Mouse (Mus musculus): ENCODE measurements around the gene Adap1. TPM values are rescaled to one million over a fixed set of nuclear protein-coding genes. Genes with fewer than 3 reads are reported as not detected.

The Adap1 gene
- polyA plus RNA-seq, 1 experiment from 2014 or later, result 1.7 TPM

DNA sequence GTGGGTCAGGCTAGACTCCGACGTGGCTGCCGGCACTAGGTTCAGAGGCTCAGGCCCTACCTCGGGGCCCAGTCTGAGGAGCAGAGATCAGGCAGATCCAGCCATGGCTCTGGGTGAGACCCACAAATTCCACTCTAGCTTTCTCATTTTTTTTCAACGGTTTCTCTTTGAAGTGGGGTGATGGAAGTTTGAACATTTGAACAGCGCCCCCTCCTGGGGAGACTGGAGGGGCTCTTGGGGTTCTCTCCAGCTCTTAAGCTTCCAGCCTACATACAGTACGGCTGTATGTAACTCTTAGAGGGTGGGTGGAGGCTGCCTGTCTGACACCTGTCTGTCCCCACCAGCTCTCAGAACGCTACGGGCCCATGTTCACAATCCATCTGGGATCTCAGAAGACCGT lies 28.1 kb upstream of the Adap1 start:
- Histone ChIP-seq H3K4me1 (ENCODE audit: insufficient read depth, low read length) (peaks cover 4% of the 10 kb centered on the region; the same call in 1 of the 2 replicates), H3K27me3 (ENCODE audit: insufficient read depth, low read length) (peaks cover 3% of the 10 kb centered on the region; the same call in 1 of the 2 replicates), H3K9ac (replicated peaks; ENCODE audit: low read length) (no peak overlapping the region), H3K9me3 (ENCODE audit: low read length) (no peaks in the 10 kb centered on the region), H3K4me3 (ENCODE audit: low read length) (no peak overlapping the region), H3K4me2 (replicated peaks; ENCODE audit: low read depth, low read length) (no peak overlapping the region), H3K27ac (ENCODE audit: low read length) (no peak overlapping the region), H3K36me3 (ENCODE audit: insufficient read depth, low read length) (no peaks in the 10 kb centered on the region)
- ATAC-seq (ENCODE audit: low FRiP score, low TSS enrichment), result no peak
- 63% methylated on average over 10 of the region's 10 CpGs for WGBS

DNA sequence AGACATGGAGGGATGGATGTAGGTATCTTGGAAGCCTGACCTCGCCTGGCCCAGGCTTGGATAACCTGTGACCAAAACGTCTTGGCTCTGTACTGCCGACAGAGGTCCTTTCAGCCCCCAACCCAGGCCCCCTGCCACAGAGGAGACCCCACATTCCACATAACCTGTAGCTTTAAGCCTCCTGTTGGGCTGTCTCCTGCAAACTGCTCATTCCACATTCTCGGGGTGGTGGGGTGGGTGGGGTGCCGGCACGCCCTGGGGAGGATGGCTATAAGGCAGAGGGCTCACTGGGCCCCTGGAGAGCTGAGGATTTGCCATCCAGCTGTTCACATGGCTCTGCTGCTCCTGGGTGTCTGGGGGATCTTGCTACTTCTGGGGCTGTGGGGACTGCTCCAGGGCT lies 26.9 kb upstream of the Adap1 start, which contains the start of gene Cyp2w1:
Gene Cyp2w1, plus strand, starts transcription at position 301 of the 400 bp plus-strand sequence.
- H3K4me2 ChIP-seq (replicated peaks; ENCODE audit: low read depth, low read length), result no peak within 1 kb of the TSS
- H3K36me3 ChIP-seq (ENCODE audit: insufficient read depth, low read length), result no peaks in the 10 kb centered on the region
- no peak within 1 kb of the TSS for H3K9ac ChIP-seq (replicated peaks; ENCODE audit: low read length)
- no peak for ATAC-seq (ENCODE audit: low FRiP score, low TSS enrichment)
- H3K9me3 ChIP-seq (ENCODE audit: low read length), result no peaks in the 10 kb centered on the region
- H3K4me3 ChIP-seq (ENCODE audit: low read length), result no peak within 1 kb of the TSS
- WGBS, result 48% methylated on average over 6 of the region's 6 CpGs
- peaks cover 4% of the 10 kb centered on the region; the same call in 1 of the 2 replicates for H3K4me1 ChIP-seq (ENCODE audit: insufficient read depth, low read length)
- peaks cover 3% of the 10 kb centered on the region; the same call in 1 of the 2 replicates for H3K27me3 ChIP-seq (ENCODE audit: insufficient read depth, low read length)
- no peak within 1 kb of the TSS for H3K27ac ChIP-seq (ENCODE audit: low read length)

DNA sequence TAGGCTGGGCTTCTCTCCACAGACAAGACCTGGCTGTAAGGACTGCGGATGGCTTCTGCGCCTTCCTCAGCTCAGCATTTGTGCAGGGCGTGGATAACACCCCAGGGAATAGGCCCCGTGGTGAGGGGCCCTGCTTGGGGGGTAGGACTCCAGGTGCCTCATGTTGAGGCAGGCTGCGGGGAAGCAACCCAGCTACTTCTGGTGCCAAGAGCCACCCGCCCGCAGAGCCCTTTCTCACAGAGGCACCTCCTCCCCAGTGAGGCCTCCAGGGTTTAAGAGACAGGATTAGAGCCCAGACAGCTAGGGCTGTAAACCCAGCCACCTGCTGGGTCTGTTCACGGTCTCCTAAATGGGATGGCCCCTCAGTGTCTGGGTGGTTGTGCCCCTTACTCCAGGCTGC lies 26.2 kb upstream of the Adap1 start:
- Histone ChIP-seq H3K27ac (ENCODE audit: low read length) (no peak overlapping the region), H3K4me3 (ENCODE audit: low read length) (no peak overlapping the region), H3K36me3 (ENCODE audit: insufficient read depth, low read length) (no peaks in the 10 kb centered on the region), H3K4me1 (ENCODE audit: insufficient read depth, low read length) (peaks cover 4% of the 10 kb centered on the region; the same call in 1 of the 2 replicates), H3K9ac (replicated peaks; ENCODE audit: low read length) (no peak overlapping the region), H3K4me2 (replicated peaks; ENCODE audit: low read depth, low read length) (no peak overlapping the region), H3K9me3 (ENCODE audit: low read length) (no peaks in the 10 kb centered on the region), H3K27me3 (ENCODE audit: insufficient read depth, low read length) (peaks cover 3% of the 10 kb centered on the region; the same call in 1 of the 2 replicates)
- ATAC-seq (ENCODE audit: low FRiP score, low TSS enrichment), result no peak
- WGBS, result 17% methylated on average over 8 of the region's 8 CpGs

DNA sequence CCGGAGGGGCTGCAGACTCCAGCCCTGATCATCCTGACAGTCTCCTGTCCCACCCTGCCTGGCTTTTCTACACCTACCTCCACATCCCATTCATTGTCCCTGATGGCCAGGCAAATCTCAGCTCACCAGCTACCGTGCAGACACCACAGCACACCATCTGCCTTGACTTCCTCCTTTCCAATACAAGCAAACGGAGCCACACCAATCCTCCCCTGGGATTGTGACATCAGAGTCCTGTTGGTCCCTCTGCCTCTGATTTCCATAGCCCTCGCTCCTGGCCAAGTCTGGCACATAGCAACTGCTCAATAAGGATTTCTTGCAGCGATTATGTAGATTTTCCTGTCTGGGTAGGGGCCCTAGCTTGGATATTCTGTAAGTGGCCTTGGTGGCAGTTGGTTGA lies 25.7 kb upstream of the Adap1 start, which contains the start of gene Cox19:
Gene Cox19, minus strand, starts transcription at position 285 of the 400 bp plus-strand sequence.
- no peak within 1 kb of the TSS for H3K4me2 ChIP-seq (replicated peaks; ENCODE audit: low read depth, low read length)
- no peaks in the 10 kb centered on the region for H3K36me3 ChIP-seq (ENCODE audit: insufficient read depth, low read length)
- no peaks in the 10 kb centered on the region for H3K9me3 ChIP-seq (ENCODE audit: low read length)
- H3K27ac ChIP-seq (ENCODE audit: low read length), result no peak within 1 kb of the TSS
- H3K27me3 ChIP-seq (ENCODE audit: insufficient read depth, low read length), result peaks cover 3% of the 10 kb centered on the region; the same call in 1 of the 2 replicates
- ATAC-seq (ENCODE audit: low FRiP score, low TSS enrichment), result no peak
- peaks cover 4% of the 10 kb centered on the region; the same call in 1 of the 2 replicates for H3K4me1 ChIP-seq (ENCODE audit: insufficient read depth, low read length)
- H3K4me3 ChIP-seq (ENCODE audit: low read length), result no peak within 1 kb of the TSS
- 38% methylated on average over 5 of the region's 5 CpGs for WGBS
- no peak within 1 kb of the TSS for H3K9ac ChIP-seq (replicated peaks; ENCODE audit: low read length)

DNA sequence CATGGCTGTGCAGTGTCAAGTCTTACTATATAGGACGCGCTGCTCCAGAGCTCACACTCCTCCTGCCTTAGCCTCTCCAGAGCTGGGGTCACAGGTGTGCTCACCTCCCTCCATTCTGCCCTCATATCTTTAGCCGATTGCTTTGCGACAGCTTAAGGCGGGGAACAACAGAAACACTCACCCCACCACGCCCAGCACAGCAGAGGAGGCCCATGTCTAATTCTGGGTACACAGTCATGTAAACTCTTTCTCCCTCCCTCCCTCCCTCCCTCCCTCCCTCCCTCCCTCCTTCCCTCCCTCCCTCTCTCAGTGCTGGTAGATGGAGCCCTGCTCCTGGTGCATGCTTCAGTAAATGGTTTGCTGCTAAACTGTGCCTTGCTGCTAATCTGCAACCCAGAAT lies 24.3 kb upstream of the Adap1 start:
- WGBS, result 70% methylated on average over 6 of the region's 6 CpGs
- no peaks in the 10 kb centered on the region for H3K36me3 ChIP-seq (ENCODE audit: insufficient read depth, low read length)
- no peak overlapping the region for H3K4me2 ChIP-seq (replicated peaks; ENCODE audit: low read depth, low read length)
- no peak overlapping the region for H3K4me3 ChIP-seq (ENCODE audit: low read length)
- no peaks in the 10 kb centered on the region for H3K9me3 ChIP-seq (ENCODE audit: low read length)
- peaks cover 7% of the 10 kb centered on the region; the same call in 1 of the 2 replicates for H3K4me1 ChIP-seq (ENCODE audit: insufficient read depth, low read length)
- no peak overlapping the region for H3K9ac ChIP-seq (replicated peaks; ENCODE audit: low read length)
- H3K27me3 ChIP-seq (ENCODE audit: insufficient read depth, low read length), result peaks cover 3% of the 10 kb centered on the region; the same call in 1 of the 2 replicates
- no peak for ATAC-seq (ENCODE audit: low FRiP score, low TSS enrichment)
- no peak overlapping the region for H3K27ac ChIP-seq (ENCODE audit: low read length)

DNA sequence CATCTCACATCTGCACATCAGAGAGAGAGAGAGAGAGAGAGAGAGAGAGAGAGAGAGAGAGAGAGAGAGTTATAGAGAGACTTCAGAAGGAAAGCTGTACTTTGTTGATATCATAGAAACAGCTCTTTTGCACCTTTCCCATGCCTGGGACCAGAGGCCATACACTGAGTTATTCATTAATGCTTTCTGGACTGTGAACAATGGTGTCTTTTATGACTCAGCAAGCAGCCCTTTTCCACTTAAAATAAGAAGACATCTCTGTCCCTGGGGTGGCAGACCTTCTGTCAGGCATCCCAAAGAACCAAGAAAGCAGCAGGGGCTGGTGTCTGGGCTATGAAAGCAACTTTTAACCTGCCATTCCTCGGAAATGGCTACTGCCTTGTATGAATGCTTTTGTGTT lies 21.8 kb upstream of the Adap1 start:
- no peak for ATAC-seq (ENCODE audit: low FRiP score, low TSS enrichment)
- WGBS, result 73% methylated on average over 1 of the region's 1 CpGs
- no peak overlapping the region for H3K4me2 ChIP-seq (replicated peaks; ENCODE audit: low read depth, low read length)
- no peak overlapping the region for H3K4me3 ChIP-seq (ENCODE audit: low read length)
- H3K27me3 ChIP-seq (ENCODE audit: insufficient read depth, low read length), result no peaks in the 10 kb centered on the region; the same call in 1 of the 2 replicates
- peaks cover 4% of the 10 kb centered on the region; the same call in 1 of the 2 replicates for H3K36me3 ChIP-seq (ENCODE audit: insufficient read depth, low read length)
- no peaks in the 10 kb centered on the region for H3K9me3 ChIP-seq (ENCODE audit: low read length)
- peak overlapping the region; percentile 63 for H3K27ac ChIP-seq (ENCODE audit: low read length)
- peaks cover 20% of the 10 kb centered on the region for H3K4me1 ChIP-seq (ENCODE audit: insufficient read depth, low read length)
- H3K9ac ChIP-seq (replicated peaks; ENCODE audit: low read length), result 0 out of 2 replicates have a peak overlapping the region, but pooled peaks have one; percentile 7

DNA sequence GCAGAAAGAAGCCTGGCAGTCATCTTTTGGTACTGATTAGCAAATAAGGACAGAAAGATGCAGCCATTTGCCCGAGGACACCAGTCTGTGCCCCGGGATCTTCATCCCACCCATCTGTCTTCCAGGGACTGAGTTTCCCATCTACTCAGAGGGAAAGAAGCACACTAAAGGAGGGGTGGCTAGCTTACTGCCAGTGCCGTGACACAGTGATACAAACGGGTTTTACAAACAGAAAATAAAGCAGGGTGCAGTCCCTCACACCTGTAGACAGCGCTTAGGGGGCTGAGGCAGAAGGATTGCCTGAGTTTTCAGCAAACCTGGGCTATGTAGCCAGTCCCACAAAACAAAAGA lies 19.9 kb upstream of the Adap1 start:
- Histone ChIP-seq H3K4me2 (replicated peaks; ENCODE audit: low read depth, low read length) (peak overlapping the region; percentile 52), H3K4me1 (ENCODE audit: insufficient read depth, low read length) (peaks cover 17% of the 10 kb centered on the region), H3K9ac (replicated peaks; ENCODE audit: low read length) (peak overlapping the region; percentile 57), H3K36me3 (ENCODE audit: insufficient read depth, low read length) (peaks cover 15% of the 10 kb centered on the region; the same call in 1 of the 2 replicates), H3K27ac (ENCODE audit: low read length) (peak overlapping the region; percentile 19; the same call in 1 of the 2 replicates), H3K27me3 (ENCODE audit: insufficient read depth, low read length) (no peaks in the 10 kb centered on the region), H3K9me3 (ENCODE audit: low read length) (no peaks in the 10 kb centered on the region), H3K4me3 (ENCODE audit: low read length) (peak overlapping the region; percentile 83)
- 6% methylated on average over 5 of the region's 5 CpGs for WGBS
- ATAC-seq (ENCODE audit: low FRiP score, low TSS enrichment), result 0 out of 2 replicates have a peak, but pooled peaks have one; percentile 11

DNA sequence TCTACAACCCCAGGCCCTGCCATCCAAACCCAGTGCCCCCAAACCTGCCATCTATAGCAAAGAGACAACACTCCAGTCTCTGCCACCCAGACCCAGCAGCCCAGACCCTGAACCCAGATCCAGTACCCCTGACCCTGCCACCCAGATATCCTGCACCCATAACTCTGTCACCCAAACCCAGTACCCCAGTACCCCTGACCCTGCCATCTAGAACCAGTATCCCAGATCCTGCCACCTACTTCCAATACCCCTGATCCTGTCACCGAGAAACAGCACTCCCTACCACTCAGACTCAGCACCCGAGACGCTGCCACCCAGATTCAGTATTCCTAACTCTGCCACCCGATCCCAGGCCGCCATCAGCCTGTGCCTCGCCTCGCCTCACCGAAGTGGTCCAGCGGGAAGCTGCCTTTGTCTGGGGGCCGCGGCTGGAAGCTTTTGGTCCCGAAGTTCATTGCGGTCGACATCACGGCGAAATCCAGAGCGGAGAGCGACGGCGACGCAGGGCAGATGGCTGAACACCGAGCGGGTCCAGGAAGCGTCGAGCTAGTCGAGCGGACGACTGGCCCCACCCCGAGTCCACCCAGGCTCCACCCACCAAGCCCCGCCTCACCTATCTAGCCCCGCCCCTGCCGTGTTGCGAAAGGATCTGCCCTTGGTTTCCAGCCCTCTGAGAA lies 19.4 kb upstream of the Adap1 start:
- Histone ChIP-seq H3K4me3 (ENCODE audit: low read length) (peak overlapping the region; percentile 83), H3K36me3 (ENCODE audit: insufficient read depth, low read length) (peaks cover 16% of the 10 kb centered on the region), H3K4me1 (ENCODE audit: insufficient read depth, low read length) (peaks cover 19% of the 10 kb centered on the region), H3K9ac (replicated peaks; ENCODE audit: low read length) (peak overlapping the region; percentile 94), H3K27ac (ENCODE audit: low read length) (peak overlapping the region; percentile 86), H3K9me3 (ENCODE audit: low read length) (no peaks in the 10 kb centered on the region), H3K4me2 (replicated peaks; ENCODE audit: low read depth, low read length) (peak overlapping the region; percentile 97), H3K27me3 (ENCODE audit: insufficient read depth, low read length) (no peaks in the 10 kb centered on the region)
- ATAC-seq (ENCODE audit: low FRiP score, low TSS enrichment), result peak; percentile 90
- WGBS, result under 1% methylated on average over 33 of the region's 33 CpGs

DNA sequence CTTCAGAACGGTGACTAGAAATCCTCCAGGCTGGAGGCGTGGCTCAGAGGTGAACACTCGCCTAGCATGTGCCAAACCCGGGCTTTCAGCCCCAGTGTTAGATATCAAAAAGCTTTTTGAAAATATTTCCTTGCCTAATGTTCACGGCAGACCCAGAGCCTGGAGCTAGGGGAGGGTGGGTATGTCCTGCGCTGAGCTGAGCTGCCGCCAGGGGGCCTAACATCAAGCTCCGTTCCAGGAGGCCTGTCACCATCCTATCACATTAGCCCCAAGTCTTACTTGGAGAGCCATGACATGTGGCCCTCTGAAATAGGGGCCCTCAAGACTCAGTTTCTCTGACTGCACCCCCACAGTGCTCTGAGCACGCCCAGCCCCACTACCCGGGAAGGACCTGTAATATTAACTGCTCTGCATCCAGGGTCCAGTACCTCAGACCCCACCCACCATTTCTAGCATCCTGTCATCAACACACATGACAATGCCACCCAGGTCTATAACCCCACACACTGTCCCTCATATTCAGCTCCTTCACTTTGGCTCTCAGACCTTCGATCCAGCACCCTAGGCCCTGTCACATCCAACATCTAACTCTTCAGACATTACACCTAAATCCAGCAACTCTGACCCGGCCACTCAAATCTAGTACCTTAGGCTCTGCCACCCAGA lies 18.7 kb upstream of the Adap1 start:
- ATAC-seq (ENCODE audit: low FRiP score, low TSS enrichment), result peak; percentile 72
- peak overlapping the region; percentile 86 for H3K27ac ChIP-seq (ENCODE audit: low read length)
- peaks cover 23% of the 10 kb centered on the region for H3K36me3 ChIP-seq (ENCODE audit: insufficient read depth, low read length)
- no peaks in the 10 kb centered on the region for H3K27me3 ChIP-seq (ENCODE audit: insufficient read depth, low read length)
- peak overlapping the region; percentile 83 for H3K4me3 ChIP-seq (ENCODE audit: low read length)
- peaks cover 19% of the 10 kb centered on the region for H3K4me1 ChIP-seq (ENCODE audit: insufficient read depth, low read length)
- no peaks in the 10 kb centered on the region for H3K9me3 ChIP-seq (ENCODE audit: low read length)
- WGBS, result 4% methylated on average over 12 of the region's 12 CpGs
- peak overlapping the region; percentile 97 for H3K4me2 ChIP-seq (replicated peaks; ENCODE audit: low read depth, low read length)
- peak overlapping the region; percentile 94 for H3K9ac ChIP-seq (replicated peaks; ENCODE audit: low read length)

All from kidney, embryonic 16.5 days (tissue).